Comparison of ENCODE assay signal across 9 mouse cellular contexts in genomic region chr2:158771066-158771763, GRCm38 (mm10). TPM values are rescaled to one million over a fixed set of nuclear protein-coding genes. Genes with fewer than 3 reads are reported as not detected.
DNase-seq lines count a peak whose midpoint lies in the region; ATAC-seq lines count a peak whose summit lies in the region.
"Had no signal": no experiment of that assay in that cellular context is flagged by ENCODE, and none has a peak within 500 bp of the region (broad histone marks: within the 10 kb centered on the region; RNA-seq: fewer than 3 reads in every experiment).

No protein-coding gene starts in this region.

- H3K27me3 ChIP-seq in heart, embryonic 12.5 days (replicated peaks): no peaks in the 10 kb centered on the region
- H3K27me3 ChIP-seq in midbrain, embryonic 12.5 days: no peaks in the 10 kb centered on the region
- no peaks in the 10 kb centered on the region for H3K27me3 ChIP-seq in midbrain, embryonic 15.5 days (replicated peaks)
- H3K27me3 ChIP-seq in limb, embryonic 12.5 days: no peaks in the 10 kb centered on the region

- no peaks in the 10 kb centered on the region for H3K9me3 ChIP-seq in heart, embryonic 12.5 days (replicated peaks)
- H3K9me3 ChIP-seq in midbrain, embryonic 12.5 days: no peaks in the 10 kb centered on the region
- no peaks in the 10 kb centered on the region for H3K9me3 ChIP-seq in midbrain, embryonic 15.5 days
- no peaks in the 10 kb centered on the region for H3K9me3 ChIP-seq in limb, embryonic 12.5 days

- no peak for ATAC-seq in heart, embryonic 12.5 days (ENCODE audit: insufficient number of reproducible peaks, low FRiP score)
- ATAC-seq in midbrain, embryonic 12.5 days (ENCODE audit: low FRiP score, low read depth): no peak
- no peak for ATAC-seq in midbrain, embryonic 15.5 days (replicated peaks)
- no peak for ATAC-seq in limb, embryonic 12.5 days (ENCODE audit: insufficient number of reproducible peaks, insufficient read depth, low FRiP score, low TSS enrichment, low read depth)
- ATAC-seq in cerebellum, adult (ENCODE audit: insufficient number of reproducible peaks, low FRiP score, low TSS enrichment): no peak

- peaks cover 68% of the 10 kb centered on the region for H3K4me1 ChIP-seq in heart, embryonic 12.5 days (replicated peaks)
- H3K4me1 ChIP-seq in midbrain, embryonic 12.5 days: peaks cover 42% of the 10 kb centered on the region
- peaks cover 33% of the 10 kb centered on the region for H3K4me1 ChIP-seq in midbrain, embryonic 15.5 days
- H3K4me1 ChIP-seq in limb, embryonic 12.5 days (replicated peaks): peaks cover 52% of the 10 kb centered on the region

- intact Hi-C loops in heart, postnatal 36 days (cut with DNase I): loop anchor here (2.0 kb wide), 1 partner anchor 20 kb away; no protein-coding TSS in a partner anchor

- H3K36me3 ChIP-seq in heart, embryonic 12.5 days: 0 out of 2 replicates have a peak, but pooled peaks cover 7% of the 10 kb centered on the region
- peaks cover 14% of the 10 kb centered on the region for H3K36me3 ChIP-seq in midbrain, embryonic 12.5 days
- H3K36me3 ChIP-seq in midbrain, embryonic 15.5 days (replicated peaks): no peaks in the 10 kb centered on the region
- peaks cover 25% of the 10 kb centered on the region; the same call in 1 of the 2 replicates for H3K36me3 ChIP-seq in limb, embryonic 12.5 days

- peak overlapping the region; percentile 85 for H3K4me3 ChIP-seq in heart, embryonic 12.5 days
- 0 out of 2 replicates have a peak overlapping the region, but pooled peaks have one; percentile 1 for H3K4me3 ChIP-seq in midbrain, embryonic 12.5 days
- H3K4me3 ChIP-seq in midbrain, embryonic 15.5 days: no peak overlapping the region
- 0 out of 2 replicates have a peak overlapping the region, but pooled peaks have one; percentile 76 for H3K4me3 ChIP-seq in limb, embryonic 12.5 days (replicated peaks)

- no peak overlapping the region; the same call in 1 of the 2 replicates for H3K27ac ChIP-seq in heart, embryonic 12.5 days (ENCODE audit: poor library complexity, severe bottlenecking)
- H3K27ac ChIP-seq in midbrain, embryonic 12.5 days (replicated peaks): no peak overlapping the region
- no peak overlapping the region for H3K27ac ChIP-seq in midbrain, embryonic 15.5 days
- H3K27ac ChIP-seq in limb, embryonic 12.5 days: no peak overlapping the region

- no peak for DNase-seq in heart, postnatal 36 days
- DNase-seq in thymus, postnatal 14 days: peak; percentile 42
- DNase-seq in testis, postnatal 14 days (ENCODE audit: low spot score): no peak
- DNase-seq: cerebellum, postnatal 25 days had no signal

- 36% methylated on average over 11 of the region's 11 CpGs for WGBS in heart, embryonic 12.5 days
- WGBS in midbrain, embryonic 12.5 days: 59% methylated on average over 11 of the region's 11 CpGs
- 57% methylated on average over 11 of the region's 11 CpGs for WGBS in midbrain, embryonic 15.5 days
- 43% methylated on average over 11 of the region's 11 CpGs for WGBS in limb, embryonic 12.5 days

- H3K4me2 ChIP-seq in heart, embryonic 12.5 days: peak overlapping the region; percentile 91
- peak overlapping the region; percentile 93 for H3K4me2 ChIP-seq in midbrain, embryonic 12.5 days (replicated peaks)
- no peak overlapping the region for H3K4me2 ChIP-seq in midbrain, embryonic 15.5 days
- peak overlapping the region; percentile 85 for H3K4me2 ChIP-seq in limb, embryonic 12.5 days

- peak overlapping the region; percentile 88 for H3K9ac ChIP-seq in heart, embryonic 12.5 days
- 0 out of 2 replicates have a peak overlapping the region, but pooled peaks have one; percentile 28 for H3K9ac ChIP-seq in midbrain, embryonic 12.5 days (replicated peaks)
- H3K9ac ChIP-seq in midbrain, embryonic 15.5 days: no peak overlapping the region
- no peak overlapping the region for H3K9ac ChIP-seq in limb, embryonic 12.5 days (replicated peaks)

RNA-seq across cellular contexts. Expression of gene Fam83d, which starts 3.3 kb away (rescaled TPM):
- polyA plus RNA-seq in heart, embryonic 12.5 days (2016; fragmentation: Nextera tagmentation; extraction: Ambion mirVana): 59.7 and 65.2 TPM in 2 replicates
- 1 to 10 TPM; 1.0 to 1.5 TPM for total RNA-seq in heart, postnatal 36 days (2021)
- 38.9 and 41.6 TPM in 2 replicates for polyA plus RNA-seq in midbrain, embryonic 12.5 days (2016; fragmentation: Nextera tagmentation; extraction: Ambion mirVana)
- 6.0 and 7.3 TPM in 2 replicates for polyA plus RNA-seq in midbrain, embryonic 15.5 days (2015; fragmentation: Nextera tagmentation; extraction: Ambion mirVana)
- polyA plus RNA-seq in limb, embryonic 12.5 days (2016; fragmentation: Nextera tagmentation; extraction: Ambion mirVana): 54.5 and 55.3 TPM in 2 replicates

RNA-seq across cellular contexts. Expression of gene Dhx35, which starts 23.4 kb away (rescaled TPM):
- 14.1 and 14.9 TPM in 2 replicates for polyA plus RNA-seq in heart, embryonic 12.5 days (2016; fragmentation: Nextera tagmentation; extraction: Ambion mirVana)
- 10 to 100 TPM; 16.9 to 18.4 TPM for total RNA-seq in heart, postnatal 36 days (2021)
- polyA plus RNA-seq in midbrain, embryonic 12.5 days (2016; fragmentation: Nextera tagmentation; extraction: Ambion mirVana): 17.8 and 17.9 TPM in 2 replicates
- 14.3 and 14.6 TPM in 2 replicates for polyA plus RNA-seq in midbrain, embryonic 15.5 days (2015; fragmentation: Nextera tagmentation; extraction: Ambion mirVana)
- 15.9 and 16.9 TPM in 2 replicates for polyA plus RNA-seq in limb, embryonic 12.5 days (2016; fragmentation: Nextera tagmentation; extraction: Ambion mirVana)

Comparison
In these comparisons a context has a peak if more than half of its experiments do, and no peak if none do; other contexts are left out.
1. H3K9ac ChIP-seq: peak in heart, embryonic 12.5 days (single experiment) and midbrain, embryonic 12.5 days (single experiment); none in midbrain, embryonic 15.5 days (single experiment) and limb, embryonic 12.5 days (single experiment).